Mouse (Mus musculus) MEL (cell line): ENCODE measurements around the gene Plcb1. TPM values are rescaled to one million over a fixed set of nuclear protein-coding genes. Genes with fewer than 3 reads are reported as not detected.

Experiments used
- DNase-seq: peaks from one replicate; pipeline ENCODE4 v3.0.0; 2011; ENCODE audit warnings: low read depth, low spot score
- H3K27ac ChIP-seq: 2 replicates; pipeline ENCODE4 v1.5.1; 2012; ENCODE audit warnings: low read depth, mild to moderate bottlenecking, control low read depth, low read length, moderate library complexity; ENCODE audit not compliant: control insufficient read depth
- H3K27me3 ChIP-seq, 2 experiments: fragments of 150-350 bp in 1 of 2; sonication (generic) in 1 of 2; 2 replicates each; pipeline ENCODE4 v1.6.1; 2012; ENCODE audit warnings: low read length in 2 of 2, mild to moderate bottlenecking in 2 of 2, improper control_type of control experiment in 1 of 2, moderate library complexity in 1 of 2; ENCODE audit not compliant: insufficient read depth in 2 of 2, control insufficient read depth in 1 of 2
- H3K36me3 ChIP-seq, 2 experiments: 2 replicates each; pipeline ENCODE4 v1.6.1; 2012 to 2014; ENCODE audit warnings: low read length in 2 of 2, improper control_type of control experiment in 1 of 2, inconsistent platforms in 1 of 2, mild to moderate bottlenecking in 1 of 2; ENCODE audit not compliant: insufficient read depth in 2 of 2, control insufficient read depth in 1 of 2
- H3K4me1 ChIP-seq, 2 experiments: fragments of 150-350 bp in 1 of 2; sonication (generic) in 1 of 2; 2 replicates each; pipeline ENCODE4 v1.6.1; 2012; ENCODE audit warnings: low read length in 2 of 2, improper control_type of control experiment in 1 of 2, mild to moderate bottlenecking in 1 of 2; ENCODE audit not compliant: insufficient read depth in 2 of 2, control insufficient read depth in 1 of 2
- H3K4me3 ChIP-seq, 2 experiments: fragments of 150-350 bp in 1 of 2; sonication (generic) in 1 of 2; 2 replicates each; pipeline ENCODE4 v1.5.1; 2012; ENCODE audit warnings: low read depth in 2 of 2, low read length in 2 of 2, mild to moderate bottlenecking in 2 of 2, moderate library complexity in 2 of 2, control low read depth in 1 of 2, improper control_type of control experiment in 1 of 2; ENCODE audit not compliant: control insufficient read depth in 1 of 2, insufficient read depth in 1 of 2
- H3K79me2 ChIP-seq: 2 replicates; pipeline ENCODE4 v1.6.1; 2012; ENCODE audit warnings: mild to moderate bottlenecking, low read length, moderate library complexity; ENCODE audit not compliant: control insufficient read depth, poor library complexity, insufficient read depth
- H3K9ac ChIP-seq: 2 replicates; pipeline ENCODE4 v1.6.1; 2012; ENCODE audit warnings: low read depth, mild to moderate bottlenecking, control low read depth, low read length, moderate library complexity; ENCODE audit not compliant: control insufficient read depth, poor library complexity, severe bottlenecking
- H3K9me3 ChIP-seq: fragments of 150-350 bp; sonication (generic); replicated peaks from 2 replicates; pipeline ENCODE4 v1.6.1; 2012; ENCODE audit warnings: mild to moderate bottlenecking, low read length, improper control_type of control experiment, moderate library complexity; ENCODE audit not compliant: insufficient read depth
- BHLHE40 ChIP-seq: IDR thresholded peaks from 2 replicates; pipeline ENCODE4 v1.6.1; 2012; ENCODE audit warnings: low read depth, mild to moderate bottlenecking, inconsistent platforms, low read length, improper control_type of control experiment, borderline replicate concordance
- CHD1 ChIP-seq: IDR thresholded peaks from 2 replicates; pipeline ENCODE4 v1.6.1; 2012; ENCODE audit warnings: low read depth, mild to moderate bottlenecking, inconsistent platforms, low read length, improper control_type of control experiment
- CHD2 ChIP-seq: IDR thresholded peaks from 2 replicates; pipeline ENCODE4 v1.6.1; 2011; ENCODE audit warnings: low read length, improper control_type of control experiment
- E2F4 ChIP-seq: IDR thresholded peaks from 2 replicates; pipeline ENCODE4 v1.6.1; 2011; ENCODE audit warnings: low read depth, low read length, improper control_type of control experiment, borderline replicate concordance
- EP300 ChIP-seq, 2 experiments: IDR thresholded peaks; 2 replicates each; pipeline ENCODE4 v1.6.1; 2011; ENCODE audit warnings: improper control_type of control experiment in 2 of 2, low read length in 2 of 2, low read depth in 1 of 2, mild to moderate bottlenecking in 1 of 2
- ETS1 ChIP-seq: IDR thresholded peaks from 2 replicates; pipeline ENCODE4 v1.6.1; 2012; ENCODE audit warnings: low read depth, mild to moderate bottlenecking, inconsistent platforms, low read length, improper control_type of control experiment, moderate library complexity
- GABPA ChIP-seq: IDR thresholded peaks from 2 replicates; pipeline ENCODE4 v1.6.1; 2012; ENCODE audit warnings: low read depth, mild to moderate bottlenecking, inconsistent platforms, low read length, improper control_type of control experiment, moderate library complexity
- GATA1 ChIP-seq: IDR thresholded peaks from 2 replicates; pipeline ENCODE4 v1.6.1; 2011; ENCODE audit warnings: low read depth, low read length, improper control_type of control experiment
- JUND ChIP-seq: IDR thresholded peaks from 2 replicates; pipeline ENCODE4 v1.6.1; 2011; ENCODE audit warnings: low read depth, mild to moderate bottlenecking, improper control_type of control experiment, low read length
- MAFK ChIP-seq: IDR thresholded peaks from 2 replicates; pipeline ENCODE4 v1.6.1; 2011; ENCODE audit warnings: low read depth, mild to moderate bottlenecking, low read length, improper control_type of control experiment, borderline replicate concordance
- MAX ChIP-seq: IDR thresholded peaks from 2 replicates; pipeline ENCODE4 v1.6.1; 2011; ENCODE audit warnings: low read length, improper control_type of control experiment
- MAZ ChIP-seq: IDR thresholded peaks from 2 replicates; pipeline ENCODE4 v1.6.1; 2012; ENCODE audit warnings: low read depth, mild to moderate bottlenecking, inconsistent platforms, low read length, improper control_type of control experiment
- MEF2A ChIP-seq: IDR thresholded peaks from 2 replicates; pipeline ENCODE4 v1.6.1; 2014; ENCODE audit warnings: low read depth, mild to moderate bottlenecking, inconsistent platforms, low read length, improper control_type of control experiment; ENCODE audit not compliant: poor library complexity, insufficient replicate concordance, severe bottlenecking; ENCODE audit errors: extremely low read depth
- MXI1 ChIP-seq: IDR thresholded peaks from 2 replicates; pipeline ENCODE4 v1.6.1; 2011; ENCODE audit warnings: mild to moderate bottlenecking, low read depth, low read length, improper control_type of control experiment
- MYB ChIP-seq: IDR thresholded peaks from 2 replicates; pipeline ENCODE4 v1.6.1; 2011; ENCODE audit warnings: mild to moderate bottlenecking, low read depth, low read length, improper control_type of control experiment
- NELFE ChIP-seq: IDR thresholded peaks from 2 replicates; pipeline ENCODE4 v1.6.1; 2011; ENCODE audit warnings: low read depth, low read length, improper control_type of control experiment
- NRF1 ChIP-seq: IDR thresholded peaks from 2 replicates; pipeline ENCODE4 v1.6.1; 2014; ENCODE audit warnings: low read depth, mild to moderate bottlenecking, inconsistent platforms, low read length, improper control_type of control experiment, moderate library complexity; ENCODE audit not compliant: poor library complexity, insufficient read depth, severe bottlenecking
- POLR2AphosphoS2 ChIP-seq: IDR thresholded peaks from 2 replicates; pipeline ENCODE4 v1.6.1; 2011; ENCODE audit warnings: low read length, improper control_type of control experiment
- POLR2AphosphoS5 ChIP-seq: IDR thresholded peaks from 2 replicates; pipeline ENCODE4 v1.6.1; 2012; ENCODE audit warnings: low read depth, borderline replicate concordance, mild to moderate bottlenecking, inconsistent platforms, low read length, moderate library complexity, mixed read lengths
- RCOR1 ChIP-seq: IDR thresholded peaks from 2 replicates; pipeline ENCODE4 v1.6.1; 2012; ENCODE audit warnings: low read depth, mild to moderate bottlenecking, inconsistent platforms, low read length, improper control_type of control experiment
- SIN3A ChIP-seq: IDR thresholded peaks from 2 replicates; pipeline ENCODE4 v1.6.1; 2012; ENCODE audit warnings: low read length, improper control_type of control experiment, inconsistent platforms
- SMC3 ChIP-seq: IDR thresholded peaks from 2 replicates; pipeline ENCODE4 v1.6.1; 2011; ENCODE audit warnings: low read depth, low read length, improper control_type of control experiment
- TBP ChIP-seq: IDR thresholded peaks from 2 replicates; pipeline ENCODE4 v1.8.0; 2011; ENCODE audit warnings: low read depth, low read length, improper control_type of control experiment
- TCF12 ChIP-seq: IDR thresholded peaks from 2 replicates; pipeline ENCODE4 v1.6.1; 2014; ENCODE audit warnings: low read depth, mild to moderate bottlenecking, inconsistent platforms, low read length, improper control_type of control experiment, moderate library complexity
- UBTF ChIP-seq: IDR thresholded peaks from 2 replicates; pipeline ENCODE4 v1.6.1; 2012; ENCODE audit warnings: low read depth, mild to moderate bottlenecking, inconsistent platforms, low read length, improper control_type of control experiment, moderate library complexity, borderline replicate concordance; ENCODE audit not compliant: insufficient read depth
- USF2 ChIP-seq, 2 experiments: IDR thresholded peaks; 2 replicates each; pipeline ENCODE4 v1.6.1; 2011 to 2012; ENCODE audit warnings: improper control_type of control experiment in 2 of 2, low read length in 2 of 2, borderline replicate concordance in 1 of 2, inconsistent platforms in 1 of 2, low read depth in 1 of 2, mild to moderate bottlenecking in 1 of 2; ENCODE audit not compliant: insufficient read depth in 1 of 2
- ZMIZ1 ChIP-seq: IDR thresholded peaks from 2 replicates; pipeline ENCODE4 v1.6.1; 2012; ENCODE audit warnings: low read depth, mild to moderate bottlenecking, inconsistent platforms, low read length, improper control_type of control experiment, moderate library complexity
- ZNF384 ChIP-seq: IDR thresholded peaks from 2 replicates; pipeline ENCODE4 v1.6.1; 2012; ENCODE audit warnings: low read depth, mild to moderate bottlenecking, inconsistent platforms, low read length, improper control_type of control experiment
- polyA plus RNA-seq, 2 experiments: library from polyadenylated mRNA; stranded (reverse) in 1 of 2; unstranded in 1 of 2; fragments of >175 nt in 1 of 2; fragments of >200 nt in 1 of 2; gene quantifications; 2 replicates each; pipeline versions ENCODE4 v1.2.1 to v1.2.4; 2012; ENCODE audit warnings: low replicate concordance in 2 of 2, low read depth in 1 of 2; ENCODE audit not compliant: insufficient read length in 2 of 2, insufficient read depth in 1 of 2, missing spikeins in 1 of 2
- total RNA-seq: library from RNA; depleted of rRNA; stranded (reverse); fragments of 300-350 nt; gene quantifications from 2 replicates; pipeline ENCODE4 v1.2.3, GENCODE M21; 2012

Plcb1 gene
- total and polyA plus RNA-seq, 3 experiments, result not detected

DNA sequence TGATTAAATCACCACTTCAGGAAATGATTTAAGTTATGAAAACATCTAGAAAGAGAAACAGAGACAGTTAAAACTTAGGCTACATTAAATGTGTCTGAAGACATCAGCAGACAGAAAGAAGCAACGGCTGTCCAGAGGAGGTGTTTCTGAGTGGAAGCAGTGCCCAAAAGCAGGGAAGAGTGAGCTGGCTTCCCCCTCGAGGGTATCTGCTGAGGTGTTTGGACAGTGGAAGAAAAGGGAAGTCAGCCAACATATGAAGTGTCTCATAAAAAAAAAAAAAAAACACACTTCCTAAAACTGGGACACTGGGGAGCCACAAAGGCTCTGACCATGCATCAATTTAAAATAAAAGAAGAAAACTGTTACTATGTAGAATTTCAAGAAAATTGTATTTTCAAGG is 625.8 kb downstream of the Plcb1 start:
- DNase-seq, result no peak
- H3K4me3 ChIP-seq, result no peak overlapping the region
- no peaks in the 10 kb centered on the region for H3K79me2 ChIP-seq
- no peak overlapping the region for H3K27ac ChIP-seq
- H3K27me3 ChIP-seq, result no peaks in the 10 kb centered on the region
- H3K4me1 ChIP-seq, result no peaks in the 10 kb centered on the region
- no peak overlapping the region for H3K9ac ChIP-seq
- H3K9me3 ChIP-seq, result no peaks in the 10 kb centered on the region
- no peaks in the 10 kb centered on the region for H3K36me3 ChIP-seq
- TF ChIP-seq JUND (no peak), GATA1 (no peak), MAZ (no peak), ETS1 (no peak), CHD1 (no peak), ZMIZ1 (no peak), EP300 (IDR thresholded peaks at IDR 0.05; ENCODE audit: low read depth in 1 of 2, low read length in 2 of 2) (no peak), E2F4 (no peak), NRF1 (no peak), TCF12 (no peak), MXI1 (no peak), MEF2A (no peak), POLR2AphosphoS2 (no peak), GABPA (no peak), POLR2AphosphoS5 (no peak), SIN3A (no peak), ZNF384 (no peak), CHD2 (no peak), MYB (no peak)

DNA sequence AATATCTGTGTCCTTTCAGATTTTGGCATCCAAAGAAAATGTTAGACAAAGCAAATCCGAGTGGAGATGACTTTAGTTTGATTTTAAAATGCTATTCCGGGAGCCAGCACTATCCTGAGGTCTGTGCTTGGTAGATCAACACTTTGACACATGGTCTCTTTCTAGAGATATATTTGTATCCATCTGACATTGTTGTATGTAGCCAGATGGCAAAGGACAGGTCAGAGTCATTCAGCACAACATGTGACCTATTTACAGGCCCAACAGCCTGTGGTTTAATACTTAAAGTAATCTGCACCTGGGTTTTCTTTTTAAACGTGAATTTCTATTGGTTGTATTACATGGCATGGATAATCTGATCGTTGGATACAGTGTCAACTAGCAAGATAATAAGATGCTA is 629.3 kb downstream of the Plcb1 start:
- H3K36me3 ChIP-seq, result no peaks in the 10 kb centered on the region
- H3K9ac ChIP-seq, result no peak overlapping the region
- no peaks in the 10 kb centered on the region for H3K4me1 ChIP-seq
- H3K79me2 ChIP-seq, result no peaks in the 10 kb centered on the region
- H3K4me3 ChIP-seq, result no peak overlapping the region
- H3K9me3 ChIP-seq, result no peaks in the 10 kb centered on the region
- no peak overlapping the region for H3K27ac ChIP-seq
- H3K27me3 ChIP-seq, result no peaks in the 10 kb centered on the region
- TF ChIP-seq RCOR1 (no peak), NRF1 (no peak), TBP (no peak), NELFE (no peak), UBTF (no peak), SMC3 (no peak), ZMIZ1 (no peak), MEF2A (no peak), MAX (no peak), USF2 (IDR thresholded peaks at IDR 0.05; ENCODE audit: borderline replicate concordance in 1 of 2, insufficient read depth in 1 of 2, low read depth in 1 of 2, low read length in 2 of 2) (no peak), CHD1 (no peak), BHLHE40 (no peak), ETS1 (no peak), MAFK (no peak), EP300 (IDR thresholded peaks at IDR 0.05; ENCODE audit: low read depth in 1 of 2, low read length in 2 of 2) (no peak)
- DNase-seq, result no peak
